Mouse (Mus musculus) fibroblast of lung, adult 2 months (primary cell): Measurements from ENCODE around the gene Eif5b.
"Not testable (repeated sequence)": the region's sequence is repeated elsewhere in the genome, so short reads cannot be mapped to it uniquely, and the experiment has no call there.

Source experiments
- DNase-seq: peaks from one replicate; pipeline ENCODE4 v3.0.0-alpha.2; 2011; ENCODE audit warnings: low read depth

Gene Eif5b

DNA sequence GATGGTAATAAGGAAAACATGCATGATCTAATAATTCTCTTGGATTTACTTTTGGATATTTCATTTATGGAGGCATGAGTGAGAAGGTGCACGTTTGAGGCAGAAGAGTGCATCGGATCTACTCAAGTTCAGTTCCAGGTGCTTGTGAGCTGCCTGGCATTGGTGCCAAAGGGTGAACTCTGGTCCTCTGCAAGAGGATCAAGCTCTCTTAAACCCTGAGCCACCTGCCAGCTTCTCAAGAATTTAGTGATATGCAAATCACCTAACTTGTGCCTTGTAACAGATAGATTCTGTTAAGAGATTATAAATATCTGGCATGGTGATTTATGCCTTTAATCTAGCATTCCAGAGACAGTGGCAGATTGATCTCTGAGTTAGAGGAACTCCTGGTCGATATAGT is 5.2 kb downstream of the Eif5b start:
- DNase-seq = no peak

DNA sequence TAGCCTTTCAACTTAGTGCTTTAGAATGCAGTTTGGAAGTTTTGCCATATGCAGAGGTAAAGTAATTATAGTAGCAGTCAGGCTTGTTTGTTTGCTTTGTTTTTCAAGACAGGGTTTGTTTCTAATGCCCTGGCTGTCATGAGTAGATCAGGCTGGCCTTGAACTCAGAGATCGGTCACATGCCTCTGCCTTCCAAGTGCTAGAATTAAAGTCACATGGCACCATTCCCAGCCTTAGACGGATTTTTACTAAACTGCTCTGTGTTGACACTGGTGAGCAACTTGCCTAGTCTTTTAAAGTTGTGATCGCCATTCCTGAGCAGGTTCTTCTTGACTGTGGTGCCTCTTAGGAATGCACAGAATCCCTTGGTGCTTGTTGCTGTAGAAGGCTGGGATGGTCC is 8.9 kb downstream of the Eif5b start:
- no peak for DNase-seq

DNA sequence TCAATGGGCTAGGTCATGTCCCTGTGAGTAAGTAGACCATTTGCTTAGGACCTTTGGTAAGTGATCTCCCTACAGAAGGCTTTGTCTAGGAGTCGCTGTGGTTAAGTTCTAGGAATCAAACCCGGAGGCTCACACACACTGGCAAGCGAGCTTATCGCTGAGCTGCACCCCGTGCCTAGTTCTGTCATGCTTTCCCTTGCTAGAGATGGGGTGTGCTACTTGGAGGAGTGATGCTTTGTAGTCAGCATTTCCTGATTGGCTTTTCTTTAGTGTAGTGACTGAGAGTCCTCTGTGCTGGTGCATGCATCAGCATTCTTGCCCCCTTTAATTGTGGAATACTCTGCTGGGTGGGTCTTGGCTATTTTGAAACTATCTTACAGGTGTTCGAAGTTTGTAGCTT is 13.8 kb downstream of the Eif5b start:
- no peak for DNase-seq

DNA sequence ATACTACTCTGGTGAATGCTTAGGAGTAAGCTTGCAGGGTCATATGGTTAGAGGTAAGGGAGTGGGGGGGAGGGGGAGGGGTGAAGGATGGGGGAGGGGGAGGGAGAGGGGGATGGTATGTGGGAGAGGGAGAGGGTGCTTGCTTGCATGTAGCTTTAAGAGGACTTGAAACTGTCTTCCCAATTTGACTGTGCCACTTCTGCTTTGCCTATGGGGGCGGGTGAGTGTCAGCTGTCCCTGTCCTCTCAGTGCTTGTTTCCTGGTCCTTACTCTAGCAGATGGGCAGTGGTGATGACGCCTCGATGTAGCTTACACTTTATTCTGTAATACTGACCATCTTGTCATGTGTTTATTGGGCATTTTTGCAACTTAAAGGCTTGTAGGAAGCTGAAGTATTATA is 14.3 kb downstream of the Eif5b start:
- DNase-seq = no peak

DNA sequence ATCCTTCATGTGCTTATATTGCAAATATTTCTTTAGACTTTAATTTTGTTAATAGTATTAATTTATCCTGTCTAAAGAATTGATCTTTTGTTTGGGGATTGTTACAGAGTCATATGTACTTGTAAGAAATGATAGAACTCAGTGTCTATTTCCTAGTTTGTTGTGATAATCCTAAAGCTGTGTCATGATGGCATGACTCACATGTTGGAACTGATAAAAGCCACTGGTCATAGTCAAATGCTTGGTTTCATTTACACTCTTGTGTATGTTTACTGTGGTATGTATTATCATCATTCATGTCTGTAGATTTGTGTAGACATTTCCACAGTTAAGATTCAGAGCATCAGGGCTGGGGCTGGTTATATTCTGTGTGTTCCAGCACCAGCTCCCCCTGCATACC is 14.7 kb downstream of the Eif5b start:
- DNase-seq = no peak

DNA sequence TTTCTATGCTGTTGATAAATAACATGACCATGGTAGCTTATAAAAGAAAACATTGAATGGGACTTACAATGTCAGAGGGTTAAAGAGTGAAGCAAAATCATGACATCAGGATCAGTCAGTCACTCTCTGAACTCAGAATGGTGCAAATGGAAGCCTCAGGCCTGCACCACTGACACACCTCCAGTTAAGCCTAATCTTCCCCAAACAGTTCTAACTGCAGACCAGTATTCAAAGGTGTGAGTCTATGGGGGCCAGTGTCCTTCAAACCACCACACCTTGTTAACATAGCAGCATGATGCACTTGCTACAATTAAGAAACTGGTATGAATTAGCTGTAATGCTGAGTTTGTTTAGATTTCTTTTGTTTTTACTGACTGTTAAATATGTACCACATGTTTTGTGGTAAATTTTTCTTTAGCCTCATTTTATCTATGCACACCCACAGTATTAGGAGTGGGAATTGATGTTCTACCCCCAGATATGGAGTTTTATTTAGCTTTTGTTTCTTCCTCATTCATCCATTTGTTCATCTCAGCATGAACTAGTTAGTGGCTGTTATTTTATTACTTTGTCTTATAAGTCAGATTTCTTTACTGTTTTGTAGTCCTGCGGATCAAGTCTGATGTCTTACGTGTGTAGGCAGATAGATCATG is 16.9 kb downstream of the Eif5b start:
- DNase-seq = no peak

DNA sequence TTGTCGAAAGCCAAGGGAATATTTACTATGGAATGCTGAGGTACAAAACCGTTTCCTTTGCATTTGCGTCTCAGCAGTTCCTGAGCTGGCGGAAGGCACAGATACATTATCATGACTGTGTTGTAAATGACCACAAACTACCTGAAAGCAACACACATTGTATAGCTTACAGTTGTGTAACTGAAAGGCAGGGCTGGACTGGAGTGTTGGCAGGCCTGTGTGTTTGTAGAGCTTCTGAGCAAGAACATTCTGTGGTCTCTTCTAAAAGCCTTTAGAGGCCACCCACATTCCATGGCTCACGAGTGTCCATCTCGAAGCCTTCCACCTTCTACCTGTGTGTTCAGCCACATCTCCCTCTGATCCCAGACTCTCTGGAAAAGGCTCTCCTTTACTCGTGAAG is 29.5 kb downstream of the Eif5b start:
- DNase-seq = no peak

DNA sequence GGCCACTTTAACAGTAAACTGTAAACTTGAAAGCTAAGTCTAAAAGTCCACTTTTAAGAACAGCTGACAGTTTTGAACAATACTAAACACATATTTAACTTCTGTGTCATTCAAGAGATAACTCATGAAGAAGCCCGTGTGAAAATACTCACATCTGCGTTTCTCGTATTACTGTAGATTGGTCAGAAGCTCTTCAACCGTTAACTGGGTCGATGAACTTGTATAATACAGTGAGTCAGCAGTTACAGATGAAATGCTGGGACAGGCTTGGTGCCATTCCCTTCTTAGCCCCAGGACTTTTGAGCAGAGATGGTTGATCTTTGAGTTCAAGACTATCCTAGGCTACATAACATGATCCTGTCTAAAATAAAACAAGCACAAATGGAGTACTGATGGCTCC is 33.6 kb downstream of the Eif5b start:
- DNase-seq = no peak

DNA sequence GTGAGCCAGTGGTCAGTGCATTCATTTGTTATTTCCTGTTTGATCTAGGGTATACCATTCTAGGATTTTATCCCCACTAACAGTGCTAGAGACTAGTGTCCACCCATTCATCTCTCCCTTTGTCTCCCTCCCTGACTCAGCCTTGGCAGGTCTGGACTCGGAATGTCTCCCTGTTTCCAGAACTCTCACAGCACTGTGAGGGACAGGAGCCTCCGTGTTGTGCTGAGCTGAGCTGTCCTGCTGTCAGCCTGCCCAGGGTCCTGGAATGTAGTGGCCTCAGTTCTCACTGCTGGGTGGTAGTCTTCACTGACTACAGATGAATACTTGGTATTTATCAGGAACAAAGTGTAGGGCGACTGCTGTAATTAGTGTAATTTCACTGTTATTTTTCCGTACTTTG is 37.7 kb downstream of the Eif5b start:
- DNase-seq = no peak

DNA sequence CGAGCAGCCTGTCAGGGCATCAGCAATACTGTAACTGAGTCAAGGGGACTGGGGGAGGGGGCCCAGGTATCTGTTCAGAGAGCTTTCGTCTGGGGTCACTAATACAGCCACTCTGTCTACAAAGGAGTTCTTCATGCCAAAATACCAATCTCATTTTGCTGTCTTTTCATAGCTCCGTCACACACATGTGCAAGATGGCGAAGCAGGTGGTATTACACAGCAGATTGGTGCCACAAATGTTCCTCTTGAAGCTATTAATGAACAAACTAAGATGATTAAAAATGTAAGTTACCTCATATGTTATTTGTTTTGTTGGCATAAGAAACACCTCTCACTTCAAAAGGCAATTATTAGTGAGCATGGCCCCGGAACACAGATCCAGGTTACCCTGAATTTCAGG is 39.6 kb downstream of the Eif5b start:
- DNase-seq = no peak

DNA sequence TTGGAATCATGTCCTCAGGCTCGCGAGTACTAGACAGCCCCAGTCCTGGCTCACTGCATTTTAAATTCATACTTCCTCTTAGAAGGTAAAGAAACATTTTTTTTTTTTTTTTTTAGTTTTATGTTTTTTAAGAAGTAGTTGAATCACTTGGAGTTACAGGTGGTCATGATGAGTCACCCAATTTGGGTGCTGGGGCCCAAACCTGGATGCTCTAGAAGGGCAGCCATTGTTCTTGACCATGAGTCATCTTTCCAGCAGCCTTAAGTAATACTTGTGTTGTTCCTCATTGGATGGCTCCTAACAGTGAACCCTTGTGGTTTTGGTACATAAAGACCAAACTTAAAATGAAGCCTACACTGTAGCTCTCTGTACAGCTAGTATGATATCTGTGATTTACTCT is 41.1 kb downstream of the Eif5b start:
- DNase-seq = peak; percentile 13

DNA sequence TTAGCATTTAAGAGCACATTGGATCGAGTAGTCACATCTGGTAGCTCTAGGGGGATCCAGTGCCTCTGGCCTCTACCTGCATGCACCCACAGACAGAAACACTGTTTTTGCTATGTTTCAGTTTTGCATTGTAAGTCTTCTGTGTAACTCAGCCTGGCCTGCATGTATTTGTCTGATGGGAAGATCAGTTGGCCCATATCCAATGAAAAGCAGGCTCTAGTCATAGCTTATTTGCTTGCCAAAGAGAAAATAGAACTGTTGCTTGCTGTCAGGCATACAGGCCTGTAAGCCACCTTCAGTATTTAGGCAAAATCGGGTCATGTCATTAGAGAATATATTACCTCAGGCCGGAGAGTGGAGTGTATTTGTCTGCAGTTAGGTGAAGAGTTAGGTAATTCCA is 50.3 kb downstream of the Eif5b start:
- DNase-seq = no peak

DNA sequence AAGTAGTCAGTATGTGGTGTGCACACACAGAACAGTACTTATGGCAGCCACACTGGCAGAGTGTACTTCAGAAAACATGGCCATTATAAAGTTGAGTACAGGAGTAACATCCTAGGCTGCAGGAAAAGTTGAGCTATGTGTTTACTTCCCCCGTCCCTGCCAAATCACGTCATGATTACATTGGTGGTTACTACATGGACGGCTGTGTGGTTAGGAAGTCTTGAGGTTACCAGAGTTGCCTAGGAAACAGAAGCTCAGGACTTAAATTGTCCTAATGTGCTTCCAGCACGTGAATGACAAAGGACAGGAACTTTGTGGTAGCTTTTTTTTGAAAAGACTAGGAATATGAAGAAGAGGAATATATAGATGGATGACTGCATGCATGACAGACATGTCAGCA is 51.8 kb downstream of the Eif5b start:
- peak; percentile 8 for DNase-seq

DNA sequence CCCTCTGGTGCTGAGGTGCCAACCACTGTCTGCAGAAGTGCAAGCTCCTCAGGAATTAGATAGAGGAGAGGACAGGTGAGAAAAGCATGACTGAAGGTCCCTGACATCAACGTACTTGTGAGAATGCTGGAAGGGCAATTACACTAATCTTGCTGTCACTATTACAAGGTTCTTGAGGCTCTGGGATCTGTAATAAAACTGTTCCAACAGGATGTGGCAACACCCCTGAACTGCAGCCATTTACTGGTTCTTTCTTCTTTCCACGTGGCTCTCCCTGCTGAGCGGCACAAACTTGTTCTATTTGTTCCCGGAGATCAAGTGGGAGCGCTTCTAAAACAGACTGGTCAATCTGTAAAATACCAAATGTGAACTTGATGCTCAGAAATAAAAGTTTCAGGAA is 57.4 kb downstream of the Eif5b start:
- no peak for DNase-seq

DNA sequence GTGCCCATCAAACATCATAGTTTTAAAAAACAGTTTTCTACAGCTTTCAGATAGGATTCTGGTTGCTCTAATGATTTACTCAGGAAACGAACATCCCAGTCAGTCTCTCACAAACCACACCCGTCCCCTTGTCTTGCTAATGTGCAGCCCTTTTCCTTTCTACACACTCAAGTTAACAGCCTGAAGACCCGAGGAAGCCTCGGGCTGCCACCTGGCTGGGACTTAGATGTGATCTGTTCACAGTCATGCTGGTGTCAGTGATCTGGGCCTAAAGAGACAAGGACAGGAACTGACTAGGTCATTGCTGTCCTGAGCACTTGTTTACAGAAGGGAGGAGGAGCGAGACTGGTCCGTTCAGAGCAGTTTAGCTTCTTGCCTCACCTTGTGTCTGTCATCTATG is 60.6 kb downstream of the Eif5b start:
- DNase-seq = no peak

DNA sequence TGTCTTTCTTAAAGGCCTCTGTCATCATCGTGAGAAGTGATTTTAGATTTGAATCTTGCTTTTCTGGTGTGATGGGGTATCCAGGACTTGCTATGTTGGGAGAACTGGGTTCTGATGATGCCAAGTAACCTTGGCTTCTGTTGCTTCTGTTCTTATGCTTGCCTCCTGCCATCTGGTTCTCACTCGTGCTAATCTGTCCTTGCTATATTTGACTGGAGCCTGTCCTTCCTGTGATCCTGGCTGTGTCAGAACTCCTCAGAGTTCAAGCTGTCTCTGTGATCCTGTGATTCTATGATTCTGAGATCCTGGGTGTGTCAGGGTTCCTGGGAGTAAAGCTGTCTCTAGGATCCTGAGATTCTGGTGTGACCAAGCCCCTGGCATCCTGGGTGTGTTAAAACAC is 64.3 kb downstream of the Eif5b start:
- DNase-seq = not testable (repeated sequence)

DNA sequence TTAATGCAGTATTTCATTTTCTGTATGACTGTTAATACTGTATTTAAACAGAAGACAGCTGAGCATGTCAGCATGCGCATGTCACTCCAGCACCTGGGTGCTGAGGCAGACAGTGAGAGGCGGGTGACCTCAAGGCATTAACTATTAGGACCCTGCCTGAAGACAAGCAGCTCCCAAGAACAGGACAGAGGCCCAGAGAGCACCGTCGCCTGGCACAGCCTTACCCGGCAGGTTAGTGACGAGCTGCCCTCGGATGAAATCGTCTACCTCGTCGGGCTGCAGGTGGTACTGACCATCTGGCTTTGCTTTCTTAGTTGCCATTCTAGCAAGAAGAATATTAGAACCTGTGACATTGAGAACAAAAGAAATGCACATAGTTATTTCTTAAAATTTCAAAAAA is 69.5 kb downstream of the Eif5b start:
- no peak for DNase-seq

DNA sequence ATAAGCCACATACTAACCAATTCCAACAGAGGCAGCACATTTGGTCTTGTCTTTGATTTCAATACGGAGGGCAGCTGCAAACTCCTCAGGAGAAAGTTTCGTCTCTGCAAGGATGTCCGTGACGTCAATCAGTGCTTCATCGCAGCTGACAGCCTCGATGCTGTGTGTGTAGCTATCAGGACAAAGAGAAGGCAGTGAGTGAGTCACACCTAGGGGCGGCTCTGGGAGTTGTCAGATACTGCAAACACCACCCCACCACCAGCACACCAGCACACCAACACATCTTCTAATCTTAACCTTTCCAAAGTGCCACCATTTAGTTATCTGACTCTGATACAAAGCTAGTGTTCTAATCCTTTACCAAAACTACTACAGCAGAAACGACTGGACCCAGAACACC is 73.5 kb downstream of the Eif5b start:
- no peak for DNase-seq

DNA sequence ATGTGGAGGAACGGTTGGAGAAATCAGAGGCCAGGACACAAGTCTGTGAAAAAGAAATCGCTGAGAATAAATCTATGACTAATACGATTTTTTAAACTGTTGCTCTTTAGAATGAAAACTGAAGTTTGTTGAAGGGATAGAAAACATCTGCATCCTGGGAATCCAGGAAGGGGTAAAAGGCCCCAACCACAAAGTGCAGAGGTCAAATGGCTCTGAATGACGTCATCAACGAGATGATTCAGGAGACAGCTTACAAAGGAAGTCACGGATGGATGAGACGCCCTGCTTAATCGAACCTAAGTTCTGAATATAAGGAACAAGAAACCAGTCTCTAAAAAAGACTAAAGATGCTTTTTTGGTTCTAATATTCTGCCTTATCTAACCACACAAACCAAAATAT is 83.5 kb downstream of the Eif5b start:
- DNase-seq = no peak

DNA sequence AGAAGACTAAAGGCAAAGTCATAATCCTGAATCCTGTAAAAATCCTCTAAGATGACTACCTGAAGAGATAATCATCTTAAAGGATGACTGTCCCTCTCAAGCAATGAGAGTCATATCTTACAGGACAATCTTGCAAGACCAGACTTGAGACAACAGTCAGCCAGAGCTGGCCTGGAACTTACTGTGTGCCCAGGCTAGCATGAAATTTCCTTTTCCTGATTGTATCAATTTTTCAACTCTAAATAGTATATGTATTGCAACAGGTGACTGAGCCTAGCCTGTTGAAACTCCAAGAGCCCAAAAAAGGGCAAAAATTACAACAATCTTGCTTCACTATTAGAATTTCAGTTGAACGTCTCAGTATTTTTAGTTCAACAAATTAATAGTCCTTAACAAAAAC is 105.4 kb downstream of the Eif5b start:
- DNase-seq = no peak

DNA sequence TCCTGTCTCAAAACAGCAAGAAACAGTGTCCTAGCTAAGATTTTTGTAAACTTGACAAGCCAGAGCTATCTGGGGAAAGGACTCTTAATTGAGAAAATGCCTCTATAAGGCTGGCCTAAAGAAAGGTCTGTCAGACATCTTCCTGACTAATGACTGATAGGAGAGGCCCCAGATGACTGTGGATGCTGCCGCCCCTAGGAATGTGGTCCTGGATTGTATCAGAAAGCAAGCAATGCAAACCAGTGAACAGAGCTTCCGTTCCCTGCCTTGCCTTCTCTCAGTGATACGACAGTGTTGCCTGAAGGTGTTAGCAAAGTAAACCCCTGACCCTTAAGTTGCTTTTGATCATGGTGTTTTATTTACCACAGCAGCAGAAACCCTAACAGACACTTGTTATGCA is 106.0 kb downstream of the Eif5b start:
- no peak for DNase-seq
